Comparison of ENCODE assay signal across 7 mouse cellular contexts in genomic region chr6:83326394-83326736, GRCm38 (mm10). TPM values are rescaled to one million over a fixed set of nuclear protein-coding genes. Genes with fewer than 3 reads are reported as not detected.
DNase-seq lines count a peak whose midpoint lies in the region; ATAC-seq and TF ChIP-seq lines count a peak whose summit lies in the region.

No protein-coding gene starts in this region.

- 0 out of 2 replicates have a peak, but pooled peaks have one; percentile 46 for ATAC-seq in neural tube, embryonic 11.5 days (ENCODE audit: insufficient read depth, low FRiP score, low TSS enrichment)
- ATAC-seq in forebrain, embryonic 11.5 days (replicated peaks; ENCODE audit: low FRiP score) = peak; percentile 59; the same call in 1 of the 2 replicates
- no peak for ATAC-seq in limb, embryonic 14.5 days (ENCODE audit: low FRiP score, low read depth)
- ATAC-seq in stomach, embryonic 15.5 days (ENCODE audit: insufficient read depth, low FRiP score, low read depth) = 0 out of 2 replicates have a peak, but pooled peaks have one; percentile 1
- ATAC-seq in cerebellum, adult (ENCODE audit: insufficient number of reproducible peaks, low FRiP score, low TSS enrichment) = no peak

- H3K4me3 ChIP-seq in neural tube, embryonic 11.5 days (ENCODE audit: low read depth, low read length) = peak overlapping the region; percentile 88
- peak overlapping the region; percentile 62 for H3K4me3 ChIP-seq in forebrain, embryonic 11.5 days (ENCODE audit: low read depth, low read length)
- peak overlapping the region; percentile 86 for H3K4me3 ChIP-seq in limb, embryonic 14.5 days (replicated peaks; ENCODE audit: low read length)
- H3K4me3 ChIP-seq in stomach, embryonic 15.5 days (replicated peaks) = peak overlapping the region; percentile 94

- H3K4me1 ChIP-seq in neural tube, embryonic 11.5 days (ENCODE audit: control insufficient read depth, insufficient read depth, low read length) = 0 out of 2 replicates have a peak, but pooled peaks cover 7% of the 10 kb centered on the region
- H3K4me1 ChIP-seq in forebrain, embryonic 11.5 days (replicated peaks; ENCODE audit: control insufficient read depth, insufficient read depth, low read length) = no peaks in the 10 kb centered on the region
- peaks cover 12% of the 10 kb centered on the region for H3K4me1 ChIP-seq in limb, embryonic 14.5 days (ENCODE audit: control insufficient read depth, insufficient read depth, low read length)
- H3K4me1 ChIP-seq in stomach, embryonic 15.5 days = peaks cover 6% of the 10 kb centered on the region

- H3K4me2 ChIP-seq in neural tube, embryonic 11.5 days (ENCODE audit: low read depth) = peak overlapping the region; percentile 82
- peak overlapping the region; percentile 56 for H3K4me2 ChIP-seq in forebrain, embryonic 11.5 days (ENCODE audit: low read depth, low read length, severe bottlenecking)
- peak overlapping the region; percentile 78 for H3K4me2 ChIP-seq in limb, embryonic 14.5 days (replicated peaks; ENCODE audit: low read depth, low read length, severe bottlenecking)
- H3K4me2 ChIP-seq in stomach, embryonic 15.5 days = peak overlapping the region; percentile 74

- H3K27ac ChIP-seq in neural tube, embryonic 11.5 days (ENCODE audit: low read depth, low read length) = peak overlapping the region; percentile 83
- H3K27ac ChIP-seq in forebrain, embryonic 11.5 days (ENCODE audit: low read depth, low read length) = peak overlapping the region; percentile 63; the same call in 1 of the 2 replicates
- peak overlapping the region; percentile 90 for H3K27ac ChIP-seq in limb, embryonic 14.5 days (replicated peaks; ENCODE audit: low read depth, low read length)
- H3K27ac ChIP-seq in stomach, embryonic 15.5 days = peak overlapping the region; percentile 97

- no peaks in the 10 kb centered on the region for H3K9me3 ChIP-seq in neural tube, embryonic 11.5 days (ENCODE audit: control insufficient read depth, low read length)
- no peaks in the 10 kb centered on the region for H3K9me3 ChIP-seq in forebrain, embryonic 11.5 days (ENCODE audit: control insufficient read depth, low read length)
- H3K9me3 ChIP-seq in limb, embryonic 14.5 days (ENCODE audit: control insufficient read depth, low read length) = no peaks in the 10 kb centered on the region
- H3K9me3 ChIP-seq in stomach, embryonic 15.5 days = no peaks in the 10 kb centered on the region

- no peak for TF ChIP-seq POLR2A in limb, embryonic 14.5 days (IDR thresholded peaks at IDR 0.05; ENCODE audit: borderline replicate concordance, extremely low read depth, insufficient read depth, insufficient read length)

- peak overlapping the region; percentile 96 for H3K9ac ChIP-seq in neural tube, embryonic 11.5 days (ENCODE audit: low read length)
- H3K9ac ChIP-seq in forebrain, embryonic 11.5 days (ENCODE audit: low read length) = peak overlapping the region; percentile 78
- H3K9ac ChIP-seq in limb, embryonic 14.5 days (ENCODE audit: low read depth, low read length, severe bottlenecking) = peak overlapping the region; percentile 93
- peak overlapping the region; percentile 84 for H3K9ac ChIP-seq in stomach, embryonic 15.5 days

- WGBS in neural tube, embryonic 11.5 days = 10% methylated on average over 6 of the region's 6 CpGs
- WGBS in forebrain, embryonic 11.5 days = 9% methylated on average over 6 of the region's 6 CpGs
- 5% methylated on average over 6 of the region's 6 CpGs for WGBS in limb, embryonic 14.5 days
- WGBS in stomach, embryonic 15.5 days = 7% methylated on average over 6 of the region's 6 CpGs

- H3K36me3 ChIP-seq in neural tube, embryonic 11.5 days (ENCODE audit: control insufficient read depth, insufficient read depth, low read length) = peaks cover 8% of the 10 kb centered on the region
- peaks cover 2% of the 10 kb centered on the region; the same call in 1 of the 2 replicates for H3K36me3 ChIP-seq in forebrain, embryonic 11.5 days (ENCODE audit: control insufficient read depth, insufficient read depth, low read length)
- peaks cover 26% of the 10 kb centered on the region for H3K36me3 ChIP-seq in limb, embryonic 14.5 days (ENCODE audit: control insufficient read depth, insufficient read depth, low read length)
- peaks cover 7% of the 10 kb centered on the region for H3K36me3 ChIP-seq in stomach, embryonic 15.5 days

- DNase-seq in neural tube, embryonic 11.5 days (ENCODE audit: low spot score) = no peak
- no peak for DNase-seq in neural tube, embryonic 10.5 days (ENCODE audit: extremely low spot score, low spot score)
- DNase-seq in forebrain, embryonic 11.5 days (ENCODE audit: low spot score) = no peak
- DNase-seq in limb, embryonic 14.5 days (ENCODE audit: low spot score) = peak; percentile 43
- no peak for DNase-seq in spleen, postnatal 14 days (ENCODE audit: low spot score in 2 of 2)

- no peaks in the 10 kb centered on the region for H3K27me3 ChIP-seq in neural tube, embryonic 11.5 days (ENCODE audit: control insufficient read depth, insufficient read depth, low read length)
- H3K27me3 ChIP-seq in forebrain, embryonic 11.5 days (ENCODE audit: control insufficient read depth, insufficient read depth, low read length) = no peaks in the 10 kb centered on the region
- no peaks in the 10 kb centered on the region for H3K27me3 ChIP-seq in limb, embryonic 14.5 days (ENCODE audit: control insufficient read depth, insufficient read depth, low read length)
- no peaks in the 10 kb centered on the region for H3K27me3 ChIP-seq in stomach, embryonic 15.5 days (replicated peaks)

RNA-seq across cellular contexts. Expression of gene Mob1a, which starts 0.5 kb away (rescaled TPM):
- polyA plus RNA-seq in neural tube, embryonic 11.5 days (2014; fragmentation: Nextera tagmentation; extraction: Ambion mirVana) = 69.5 and 72.3 TPM in 2 replicates
- 69.7 TPM in 2 replicates for polyA plus RNA-seq in forebrain, embryonic 11.5 days (2014; fragmentation: Nextera tagmentation; extraction: Ambion mirVana)
- polyA plus RNA-seq in limb, embryonic 14.5 days (2012; rRNA removed) = 50.4 and 52.3 TPM in 2 replicates
- polyA plus RNA-seq in limb, embryonic 14.5 days (2014; fragmentation: Nextera tagmentation; extraction: Ambion mirVana) = 75.8 and 77.9 TPM in 2 replicates
- 63.5 and 64.5 TPM in 2 replicates for polyA plus RNA-seq in stomach, embryonic 15.5 days (2015; fragmentation: Nextera tagmentation; extraction: Ambion mirVana)

RNA-seq across cellular contexts. Expression of gene Mthfd2, which starts 0.7 kb away (rescaled TPM):
- 43.1 and 45.7 TPM in 2 replicates for polyA plus RNA-seq in neural tube, embryonic 11.5 days (2014; fragmentation: Nextera tagmentation; extraction: Ambion mirVana)
- polyA plus RNA-seq in forebrain, embryonic 11.5 days (2014; fragmentation: Nextera tagmentation; extraction: Ambion mirVana) = 48.0 and 48.1 TPM in 2 replicates
- polyA plus RNA-seq in limb, embryonic 14.5 days (2012; rRNA removed) = 26.3 and 27.3 TPM in 2 replicates
- 35.3 and 38.5 TPM in 2 replicates for polyA plus RNA-seq in limb, embryonic 14.5 days (2014; fragmentation: Nextera tagmentation; extraction: Ambion mirVana)
- 33.7 and 42.0 TPM in 2 replicates for polyA plus RNA-seq in stomach, embryonic 15.5 days (2015; fragmentation: Nextera tagmentation; extraction: Ambion mirVana)

RNA-seq across cellular contexts. Expression of gene Bola3, which starts 22.6 kb away (rescaled TPM):
- 106 and 115 TPM in 2 replicates for polyA plus RNA-seq in neural tube, embryonic 11.5 days (2014; fragmentation: Nextera tagmentation; extraction: Ambion mirVana)
- 128 and 140 TPM in 2 replicates for polyA plus RNA-seq in forebrain, embryonic 11.5 days (2014; fragmentation: Nextera tagmentation; extraction: Ambion mirVana)
- 26.7 and 55.1 TPM in 2 replicates for polyA plus RNA-seq in limb, embryonic 14.5 days (2012; rRNA removed)
- polyA plus RNA-seq in limb, embryonic 14.5 days (2014; fragmentation: Nextera tagmentation; extraction: Ambion mirVana) = 116 and 129 TPM in 2 replicates
- polyA plus RNA-seq in stomach, embryonic 15.5 days (2015; fragmentation: Nextera tagmentation; extraction: Ambion mirVana) = 149 and 164 TPM in 2 replicates

Comparison
In these comparisons a context has a peak if more than half of its experiments do, and no peak if none do; other contexts are left out.
1. ATAC-seq: peak in neural tube, embryonic 11.5 days (single experiment), forebrain, embryonic 11.5 days (single experiment) and stomach, embryonic 15.5 days (single experiment); none in limb, embryonic 14.5 days (single experiment) and cerebellum, adult (single experiment).
2. Peak in every context shown above with its lines, with median percentiles within 50 percentile points of each other: H3K27ac ChIP-seq, H3K4me2 ChIP-seq, H3K4me3 ChIP-seq and H3K9ac ChIP-seq.